Mouse (Mus musculus) gastrocnemius, adult 2 months (tissue): ENCODE results near the gene Bloc1s3. TPM values are rescaled to one million over a fixed set of nuclear protein-coding genes. Genes with fewer than 3 reads are reported as not detected.

ENCODE experiments used
- DNase-seq: peaks from one replicate; pipeline ENCODE4 v3.0.0; 2022
- H3K27ac ChIP-seq: fragments of 200-600 bp; 2 replicates; pipeline ENCODE4 v1.8.1; 2022; ENCODE audit warnings: mild to moderate bottlenecking
- H3K4me3 ChIP-seq: fragments of 200-600 bp; 2 replicates; pipeline ENCODE4 v1.8.1; 2022; ENCODE audit warnings: mild to moderate bottlenecking, moderate library complexity
- CTCF ChIP-seq: fragments of 200-600 bp; IDR thresholded peaks from 2 replicates; pipeline ENCODE4 v1.8.1; 2022; ENCODE audit warnings: antibody characterized with exemption, mild to moderate bottlenecking, moderate library complexity
- intact Hi-C: fragments of 180-260 bp; cut with DNase I; formaldehyde crosslinking; loops from one replicate; pipeline ENCODE4 v1.15.1; 2025
- long read RNA-seq, 2 experiments: library from polyadenylated mRNA; stranded (forward); transcript quantifications; one replicate each; pipeline ENCODE4 v2.0.0; 2021
- total RNA-seq, 2 experiments: library from RNA; stranded (reverse); gene quantifications; 2 replicates each; pipeline ENCODE4 v1.2.3; 2021

Gene Bloc1s3
- total RNA-seq: 1 to 10 TPM; 1.7 to 2.1 TPM
- long read RNA-seq, experiment 1, partial matches to known transcripts: 0 of 1 reads
- long read RNA-seq, experiment 1, other reads (novel, unspliced or antisense): 0 of 1 reads
- long read RNA-seq, experiment 2: 0 reads

- intact Hi-C loops: loop anchor here (5.0 to 10.0 kb wide), 2 partner anchors 46 to 104 kb away; partner anchors contain the start of genes Ckm, Exoc3l2 and Klc3
- TF ChIP-seq CTCF: peak; percentile 3; the same call in 1 of the 2 replicates
- peak; percentile 93 for DNase-seq
- peak within 1 kb of the TSS; percentile 90 for H3K27ac ChIP-seq
- H3K4me3 ChIP-seq: peak within 1 kb of the TSS; percentile 80
Measured at GRCm38 (mm10) chr7:19508150-19508923, at the start of gene Bloc1s3, which contains the start of gene Trappc6a. Bloc1s3 (minus strand) TSS chr7:19508367. Trappc6a (plus strand) TSS chr7:19508395.

DNA sequence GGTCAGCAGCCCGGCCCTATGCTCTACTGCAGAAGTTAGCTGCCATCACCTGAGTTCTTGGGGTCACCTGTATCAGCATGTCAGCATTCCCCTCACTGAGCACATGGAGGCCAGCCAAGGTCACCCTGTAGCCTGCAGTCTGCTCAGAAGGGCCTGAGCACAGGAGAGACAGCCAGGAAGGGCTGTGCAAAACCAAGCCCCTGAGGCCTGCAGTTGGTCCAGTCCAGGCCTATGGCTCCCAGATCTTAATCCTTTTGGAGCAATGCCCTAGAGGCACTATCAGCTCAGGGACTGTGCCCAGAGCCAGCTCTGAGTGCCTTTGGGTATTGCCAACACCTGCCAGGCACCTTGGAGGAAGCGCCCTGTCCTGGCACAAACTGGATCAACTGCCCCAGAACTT is 48.9 kb upstream of the Bloc1s3 start:
- peak overlapping the region; percentile 98 for H3K27ac ChIP-seq
- peak; percentile 69 for DNase-seq
- no peak for TF ChIP-seq CTCF
- intact Hi-C loops: no loop called here
- H3K4me3 ChIP-seq: peak overlapping the region; percentile 21; the same call in 1 of the 2 replicates

DNA sequence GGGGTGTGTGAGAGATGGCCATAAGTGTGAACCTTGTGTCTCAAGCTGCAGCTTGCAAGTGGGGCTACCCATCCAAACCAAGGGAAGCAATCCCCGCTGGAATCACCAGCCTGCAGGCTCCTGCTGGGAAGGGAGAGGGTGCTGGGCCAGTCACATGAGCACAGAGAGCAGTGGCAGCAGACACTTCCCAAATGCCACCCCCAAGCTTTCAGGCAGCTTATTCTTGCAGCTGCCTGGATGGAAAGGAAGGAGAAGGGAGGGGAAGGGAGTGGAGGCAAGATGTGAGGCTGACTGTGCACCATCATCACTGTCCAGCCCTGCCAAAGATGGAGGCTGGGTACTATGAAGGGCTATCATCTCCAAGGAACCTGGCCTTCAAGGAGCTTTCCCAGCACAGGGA is 46.0 kb upstream of the Bloc1s3 start:
- H3K4me3 ChIP-seq: no peak overlapping the region
- peak overlapping the region; percentile 40; the same call in 1 of the 2 replicates for H3K27ac ChIP-seq
- no peak for DNase-seq
- no peak for TF ChIP-seq CTCF
- intact Hi-C loops: no loop called here

DNA sequence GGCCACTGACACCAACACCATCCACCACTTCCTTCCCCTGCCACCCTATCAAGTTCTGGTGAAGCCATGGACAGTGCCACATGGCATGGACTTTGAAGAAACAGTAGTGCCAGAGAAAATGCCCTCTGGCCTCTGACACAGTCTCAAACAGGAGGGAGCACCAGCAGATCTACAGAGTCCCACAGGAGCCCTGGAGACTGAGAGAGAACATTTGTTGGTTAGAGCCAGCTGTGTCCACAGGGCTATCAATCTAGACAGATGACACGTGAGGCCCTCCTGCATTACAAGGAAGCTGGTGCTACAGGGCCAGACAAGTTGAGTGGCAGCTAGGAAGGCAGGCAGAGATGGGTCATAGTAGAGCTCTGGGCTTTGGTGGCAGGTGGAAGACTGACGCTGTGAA is 44.3 kb upstream of the Bloc1s3 start:
- DNase-seq: no peak
- Histone ChIP-seq H3K27ac (peak overlapping the region; percentile 69; the same call in 1 of the 2 replicates), H3K4me3 (no peak overlapping the region)
- no peak for TF ChIP-seq CTCF
- intact Hi-C loops: no loop called here

- no peak for TF ChIP-seq CTCF
- Histone ChIP-seq H3K4me3 (no peak overlapping the region), H3K27ac (peak overlapping the region; percentile 69)
- intact Hi-C loops: no loop called here
- no peak for DNase-seq
Measured at GRCm38 (mm10) chr7:19551634-19552033, 43.5 kb upstream of the Bloc1s3 start.

DNA sequence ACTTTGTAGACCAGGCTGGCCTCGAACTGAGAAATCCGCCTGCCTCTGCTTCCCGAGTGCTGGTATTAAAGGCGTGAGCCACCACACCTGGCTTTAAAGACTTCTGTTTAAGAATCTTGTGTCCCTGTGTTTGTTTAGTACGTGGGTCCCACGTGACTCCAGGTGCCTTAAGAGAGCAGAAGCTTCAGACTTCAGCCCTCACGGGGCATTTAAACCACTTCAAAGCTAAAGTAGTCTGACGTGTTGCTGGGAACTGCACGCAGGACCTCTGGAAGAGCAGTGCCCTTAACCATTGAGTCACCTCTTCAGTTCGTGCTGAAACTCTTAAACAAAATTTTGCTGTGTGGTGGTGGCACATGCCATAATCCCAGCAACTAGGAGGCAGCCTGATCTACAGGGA is 41.2 kb upstream of the Bloc1s3 start:
- intact Hi-C loops: no loop called here
- H3K4me3 ChIP-seq: no peak overlapping the region
- no peak for DNase-seq
- TF ChIP-seq CTCF: no peak
- no peak overlapping the region for H3K27ac ChIP-seq

DNA sequence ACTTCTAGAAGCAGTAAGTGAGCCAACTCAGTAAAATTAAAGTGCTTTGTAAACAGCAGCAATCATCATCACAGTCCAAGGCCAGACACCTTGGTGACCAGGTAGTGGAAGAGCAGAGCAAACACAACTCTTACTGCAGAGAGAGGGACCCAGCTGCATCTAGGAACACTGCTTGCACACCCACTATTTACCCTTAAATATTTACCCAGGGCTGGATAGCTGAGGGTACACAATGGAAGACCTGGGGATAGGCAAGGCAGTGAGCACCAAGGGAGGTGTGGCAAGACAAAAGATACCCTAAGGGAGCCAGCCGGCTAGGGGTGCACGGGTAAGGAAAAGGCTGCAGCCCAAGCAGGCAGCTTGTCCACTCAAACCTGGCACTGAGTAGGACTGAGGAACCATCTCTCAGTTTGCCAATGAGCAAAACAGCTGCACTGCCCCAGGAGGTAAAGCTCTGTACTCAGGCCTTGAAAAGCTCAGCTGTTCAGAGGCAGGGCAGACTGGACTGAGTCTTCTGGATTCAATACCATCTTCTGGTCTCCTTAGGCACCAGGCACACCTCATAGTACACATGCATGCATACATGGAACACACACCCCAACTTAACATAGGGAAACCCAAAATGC is 39.3 kb upstream of the Bloc1s3 start:
- no peak for DNase-seq
- intact Hi-C loops: no loop called here
- no peak for TF ChIP-seq CTCF
- Histone ChIP-seq H3K27ac (peak overlapping the region; percentile 35; the same call in 1 of the 2 replicates), H3K4me3 (no peak overlapping the region)

GRCm38 (mm10) chr7:19546007-19546406 is 37.8 kb upstream of the Bloc1s3 start:
- TF ChIP-seq CTCF: no peak
- DNase-seq: no peak
- Histone ChIP-seq H3K27ac (peak overlapping the region; percentile 40; the same call in 1 of the 2 replicates), H3K4me3 (no peak overlapping the region)
- intact Hi-C loops: no loop called here

DNA sequence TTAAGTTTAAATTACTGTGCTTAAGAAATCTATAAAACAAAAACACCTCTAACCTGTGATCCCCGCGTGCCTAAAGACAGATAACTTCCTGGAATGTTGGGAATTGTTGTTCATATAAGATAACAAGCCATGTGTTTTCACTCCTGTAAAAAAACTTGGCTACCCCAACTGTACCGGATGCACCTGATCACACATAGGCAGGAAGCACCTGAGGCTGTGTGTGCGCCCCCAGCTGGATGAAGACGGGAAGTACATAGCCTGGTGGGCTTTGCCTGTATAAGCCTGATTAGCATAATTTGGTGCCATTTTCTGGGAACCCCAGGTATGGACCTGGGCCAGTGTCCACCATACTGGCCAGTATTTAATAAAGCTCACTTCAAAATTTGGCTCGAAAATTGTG is 35.4 kb upstream of the Bloc1s3 start:
- no peak overlapping the region for H3K4me3 ChIP-seq
- peak; percentile 56 for TF ChIP-seq CTCF
- H3K27ac ChIP-seq: no peak overlapping the region
- intact Hi-C loops: no loop called here
- DNase-seq: no peak

GRCm38 (mm10) chr7:19542155-19542691 is 34.1 kb upstream of the Bloc1s3 start:
- intact Hi-C loops: no loop called here
- Histone ChIP-seq H3K4me3 (no peak overlapping the region), H3K27ac (peak overlapping the region; percentile 84; the same call in 1 of the 2 replicates)
- peak; percentile 48 for DNase-seq
- TF ChIP-seq CTCF: no peak

DNA sequence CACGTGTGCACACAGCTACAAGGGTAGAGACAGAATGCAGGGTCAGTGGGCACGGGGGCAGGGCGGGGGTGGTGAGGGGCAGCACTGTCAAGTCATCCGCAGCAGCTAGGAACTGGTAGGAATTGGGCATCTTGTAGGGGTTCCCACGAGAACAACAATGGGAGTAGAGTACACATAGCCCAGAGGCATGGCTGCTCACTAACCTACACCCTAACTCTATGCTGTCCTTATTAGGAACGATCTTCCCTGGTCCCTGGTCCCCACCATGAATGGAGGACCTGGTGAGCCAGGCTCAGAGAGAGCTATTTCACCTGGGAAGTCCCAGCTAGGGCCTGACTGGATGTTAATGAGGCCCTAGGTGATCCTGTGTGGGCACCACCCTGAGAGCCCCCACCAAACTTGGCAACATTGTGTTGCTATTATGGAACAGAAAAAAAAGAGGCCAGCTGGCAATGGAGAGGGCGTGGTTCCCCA is 33.6 kb upstream of the Bloc1s3 start:
- intact Hi-C loops: no loop called here
- no peak for TF ChIP-seq CTCF
- DNase-seq: no peak
- H3K4me3 ChIP-seq: no peak overlapping the region
- H3K27ac ChIP-seq: peak overlapping the region; percentile 84; the same call in 1 of the 2 replicates

DNA sequence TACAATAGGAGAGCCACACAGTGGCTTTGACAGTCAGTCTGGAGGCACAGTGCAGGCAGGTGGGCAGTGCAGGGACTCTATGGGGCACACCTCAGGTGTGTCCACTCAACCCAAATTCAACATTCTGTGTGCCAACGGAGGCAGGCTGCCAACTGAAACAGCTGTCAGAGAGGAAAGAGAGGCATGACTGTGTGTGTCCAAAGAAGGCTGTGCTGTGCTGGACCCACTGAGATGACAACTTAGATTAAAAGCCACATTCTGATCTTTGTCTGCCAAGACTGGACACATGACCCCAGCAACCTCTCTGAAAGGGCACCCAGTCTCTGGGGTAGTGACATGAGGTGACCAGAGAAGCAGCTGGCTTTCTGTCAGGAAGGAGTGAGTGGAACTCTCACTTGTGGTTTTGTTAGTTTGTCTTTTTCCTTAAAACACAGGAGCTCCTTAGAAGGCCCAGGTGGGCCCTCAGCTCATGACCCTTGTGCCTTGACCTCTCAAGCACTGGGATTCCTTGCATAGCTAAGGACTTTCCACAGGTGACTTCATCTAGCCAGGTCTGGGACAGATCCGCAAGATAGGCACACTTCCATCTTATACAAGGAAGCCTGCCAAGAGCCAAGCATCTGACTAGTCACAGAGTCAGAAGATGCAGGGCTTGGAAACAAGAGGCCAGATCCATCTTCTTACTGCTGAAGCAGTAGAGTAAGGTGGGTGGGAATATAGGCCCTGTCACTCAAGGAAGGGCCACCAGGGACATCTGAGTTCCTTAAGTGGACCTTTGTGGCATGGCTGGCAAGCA is 32.8 kb upstream of the Bloc1s3 start:
- intact Hi-C loops: no loop called here
- Histone ChIP-seq H3K4me3 (no peak overlapping the region), H3K27ac (peak overlapping the region; percentile 84)
- DNase-seq: peak; percentile 63
- TF ChIP-seq CTCF: no peak
